Mouse (Mus musculus) lung, postnatal 25 days (tissue): Measurements from ENCODE around the gene Agpat2.
A peak's percentile ranks its signal among the peaks of the same experiment; 100 is the strongest.

Source experiments
- DNase-seq: peaks from one replicate; pipeline ENCODE4 v3.0.0; 2022; ENCODE audit warnings: low spot score

Gene Agpat2

DNA sequence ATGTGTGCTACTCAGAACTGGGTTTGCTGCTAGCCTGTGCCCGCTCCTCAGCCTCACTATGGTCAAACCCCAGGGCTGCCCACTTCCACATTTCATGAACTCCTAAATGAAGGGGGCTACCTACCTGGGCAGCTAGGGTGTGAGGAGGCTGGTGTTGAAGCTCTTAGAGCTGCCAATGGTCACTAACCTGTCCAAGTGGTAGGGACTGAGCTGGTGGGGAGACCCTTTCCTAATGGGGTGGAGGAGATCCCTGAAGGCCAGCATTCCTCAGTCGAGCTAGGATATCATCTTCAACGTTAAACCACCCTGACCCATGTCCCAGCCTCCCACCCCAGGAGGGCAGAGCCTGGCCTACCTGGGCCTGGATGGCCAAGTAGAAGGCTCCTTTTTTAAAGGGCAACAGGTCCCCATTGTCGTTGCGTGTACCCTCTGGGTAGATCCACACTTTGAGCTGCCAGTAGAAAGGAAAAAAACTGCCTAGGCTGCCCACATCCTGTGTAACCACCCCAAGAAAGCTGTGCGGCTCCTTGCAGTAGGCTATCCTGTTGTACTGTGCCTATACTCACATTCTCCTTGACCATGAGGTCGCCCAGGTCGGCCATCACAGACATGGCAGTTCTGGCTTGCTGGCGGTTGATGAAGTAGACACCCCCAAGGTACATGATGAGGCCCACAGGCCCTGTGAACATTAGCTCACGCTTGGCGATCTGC lies 8.3 kb downstream of the Agpat2 start:
- DNase-seq, result no peak

- no peak for DNase-seq
Observed at GRCm38 (mm10) chr2:26594934-26595724, 9.1 kb downstream of the Agpat2 start.

DNA sequence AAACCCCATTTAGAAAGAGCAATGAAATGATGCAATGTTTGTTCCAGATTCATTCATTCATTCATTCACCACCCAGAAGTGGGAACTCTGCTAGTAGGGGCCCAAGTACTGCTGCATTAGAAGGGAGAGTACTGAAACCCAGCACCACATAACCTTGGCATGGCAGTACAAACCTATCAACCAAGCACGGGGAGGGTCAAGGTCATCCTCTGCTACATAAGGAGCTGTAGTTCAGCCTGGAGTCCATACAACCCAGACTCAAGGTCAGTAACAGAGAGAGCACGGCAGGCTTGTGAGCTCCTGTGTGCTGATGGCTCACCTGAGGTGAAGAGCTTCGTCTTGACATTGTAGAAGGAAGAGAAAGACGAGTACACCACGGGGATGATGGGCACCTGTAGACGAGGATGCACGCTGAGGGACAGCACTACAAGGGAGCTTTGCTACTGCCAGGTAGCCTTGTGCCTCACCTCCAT lies 9.7 kb downstream of the Agpat2 start:
- DNase-seq, result no peak

DNA sequence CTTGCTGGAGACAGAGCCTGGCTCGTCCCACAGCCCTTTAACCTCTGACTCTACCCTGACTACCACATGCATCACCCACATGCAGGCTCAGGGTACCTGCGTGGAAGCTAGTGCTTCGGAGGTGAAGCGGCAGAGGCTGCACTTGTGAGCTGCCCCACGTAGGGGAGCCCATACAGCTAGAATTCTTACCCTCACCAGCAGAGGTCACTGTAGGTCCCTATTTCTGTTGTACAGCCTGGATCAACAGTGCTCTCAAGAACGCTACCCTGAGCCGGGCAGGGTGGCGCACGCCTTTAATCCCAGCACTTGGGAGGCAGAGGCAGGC lies 10.2 kb downstream of the Agpat2 start:
- DNase-seq, result peak; percentile 84

GRCm38 (mm10) chr2:26593211-26594021 lies 10.8 kb downstream of the Agpat2 start:
- no peak for DNase-seq

DNA sequence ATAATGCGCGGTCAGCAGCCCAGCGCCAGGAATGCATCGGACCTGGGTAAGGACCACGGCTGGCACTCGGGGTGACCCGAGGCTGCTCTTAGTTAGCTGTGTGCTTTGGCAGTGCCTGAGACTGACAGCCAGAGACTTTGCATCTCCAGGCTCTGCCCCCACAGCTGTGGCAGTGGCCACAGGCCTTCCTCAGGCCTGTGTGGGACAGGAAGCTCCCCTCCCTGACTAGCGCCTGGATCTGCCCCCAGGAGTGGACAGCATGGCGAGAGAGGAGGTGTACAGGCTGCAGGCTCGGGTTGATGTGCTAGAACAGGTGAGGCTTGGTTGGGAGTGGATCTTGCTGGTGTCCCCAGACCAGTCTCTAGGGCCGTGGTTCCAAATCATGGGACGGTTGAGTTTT lies 12.8 kb downstream of the Agpat2 start:
- no peak for DNase-seq

- no peak for DNase-seq
Observed at GRCm38 (mm10) chr2:26590962-26591361, 13.3 kb downstream of the Agpat2 start.

GRCm38 (mm10) chr2:26590282-26590681 lies 13.9 kb downstream of the Agpat2 start:
- no peak for DNase-seq

DNA sequence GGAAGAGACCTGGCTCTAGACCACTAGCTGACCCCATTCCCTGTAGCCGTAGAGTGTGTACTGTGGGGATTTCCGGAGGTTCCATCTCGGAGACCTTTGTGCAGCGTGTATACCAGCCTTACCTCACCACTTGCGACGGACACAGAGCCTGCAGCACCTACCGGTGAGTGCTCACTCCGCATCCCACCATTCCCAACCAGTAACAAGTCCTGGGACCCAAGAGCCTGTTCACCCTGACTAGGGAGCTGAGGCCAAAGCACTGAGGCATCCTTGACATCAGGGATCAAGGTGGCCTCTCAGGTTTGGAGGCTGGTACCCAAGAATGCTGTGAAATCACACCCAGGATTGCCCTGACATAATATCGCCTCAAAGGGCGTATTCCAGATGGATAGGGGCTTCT lies 14.9 kb downstream of the Agpat2 start:
- no peak for DNase-seq

DNA sequence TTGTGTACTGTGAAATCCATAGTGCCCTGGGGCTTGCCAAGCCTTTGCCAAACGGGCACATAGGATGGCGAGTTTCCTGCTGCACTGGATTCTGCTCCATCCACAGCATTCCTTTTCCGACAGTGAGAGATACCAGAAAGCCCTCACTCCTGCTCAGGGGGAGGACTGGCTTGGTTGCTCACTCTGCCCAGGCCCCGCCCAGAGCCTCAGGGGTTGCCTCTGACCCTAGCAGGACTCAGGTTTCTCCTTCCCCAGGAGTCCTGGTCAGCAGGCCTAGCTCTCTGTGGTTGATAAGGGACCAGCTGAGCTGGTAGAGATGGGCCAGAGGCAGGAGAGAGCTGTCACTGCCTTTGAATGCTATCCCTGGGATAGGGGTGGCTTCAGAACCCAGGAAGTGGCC lies 15.6 kb downstream of the Agpat2 start:
- DNase-seq, result no peak

DNA sequence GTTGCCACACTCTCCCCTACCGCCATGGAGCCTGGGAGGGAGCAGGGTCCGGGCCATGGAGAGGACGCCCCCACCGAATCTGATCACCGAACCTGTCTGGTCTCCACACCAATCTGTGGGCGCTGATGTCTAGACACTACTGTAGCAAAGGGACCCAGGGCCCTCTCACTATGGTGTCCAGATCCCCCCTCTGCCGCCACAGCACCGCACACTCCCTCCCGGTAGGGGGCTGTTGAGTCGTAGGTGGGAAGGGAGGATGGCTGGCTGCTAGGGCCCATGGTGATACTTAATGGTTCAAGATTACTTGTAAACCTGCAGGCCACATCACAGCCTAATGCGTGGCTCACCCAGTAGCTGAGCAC lies 17.2 kb downstream of the Agpat2 start:
- DNase-seq, result no peak

DNA sequence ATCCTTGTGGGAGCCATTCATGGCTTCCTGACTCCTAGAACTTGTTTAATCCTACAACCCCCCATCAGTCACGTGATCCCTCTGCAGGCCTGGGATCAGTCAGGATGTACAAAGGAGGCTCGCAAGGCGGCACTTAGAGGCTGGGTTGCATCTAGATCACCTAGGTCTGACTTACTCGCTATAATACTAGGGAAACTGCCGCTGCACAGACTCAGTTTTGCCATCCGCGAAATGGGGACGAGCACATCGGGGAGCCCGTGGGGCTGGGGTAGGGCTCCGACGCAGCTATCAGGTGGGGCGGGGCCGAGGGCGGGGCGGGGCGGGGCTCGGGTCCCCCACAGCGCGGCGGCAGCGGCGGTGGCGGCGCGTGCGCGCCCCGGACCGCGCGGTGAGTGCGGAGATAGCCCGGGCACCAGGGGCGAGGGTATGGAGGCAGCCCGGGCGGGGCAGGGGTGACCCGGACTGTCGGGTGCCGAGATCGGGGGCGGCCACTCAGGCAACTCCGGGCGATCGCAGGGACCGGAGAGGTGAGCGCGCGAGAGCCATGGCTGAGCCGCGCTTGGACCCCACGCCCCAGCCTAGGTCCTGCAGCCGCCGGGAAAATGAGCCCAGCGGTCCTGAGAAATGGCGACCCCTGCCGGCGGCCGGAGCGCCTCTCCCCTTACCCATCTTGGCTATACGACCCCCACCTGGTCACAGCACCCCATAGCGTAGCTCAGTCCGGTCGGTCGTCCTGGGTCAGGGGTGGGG lies 17.7 kb downstream of the Agpat2 start, which contains the start of gene Gm20532:
Gm20532 (plus strand) TSS at position 346 of the 750 bp plus-strand sequence.
- peak; percentile 53 for DNase-seq

DNA sequence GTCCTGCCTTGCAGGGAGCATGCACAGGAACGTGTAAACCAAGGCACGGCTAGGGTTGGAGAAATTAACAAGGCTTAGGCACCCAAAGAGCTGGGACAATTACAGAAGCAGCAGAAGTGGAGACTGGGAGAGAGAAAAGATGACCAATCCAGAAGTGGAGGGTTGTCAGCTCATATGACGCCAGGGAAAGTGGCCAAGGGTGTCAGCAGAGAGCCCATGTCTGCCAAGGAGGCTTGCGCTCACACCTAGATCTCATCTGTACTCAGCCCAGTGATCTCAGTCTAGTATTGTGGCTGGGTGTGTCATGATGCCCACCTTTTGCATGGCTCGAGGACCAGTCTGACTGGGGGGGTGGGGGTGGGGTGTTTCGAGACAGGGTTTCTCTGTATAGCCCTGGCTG lies 18.5 kb downstream of the Agpat2 start:
- no peak for DNase-seq

DNA sequence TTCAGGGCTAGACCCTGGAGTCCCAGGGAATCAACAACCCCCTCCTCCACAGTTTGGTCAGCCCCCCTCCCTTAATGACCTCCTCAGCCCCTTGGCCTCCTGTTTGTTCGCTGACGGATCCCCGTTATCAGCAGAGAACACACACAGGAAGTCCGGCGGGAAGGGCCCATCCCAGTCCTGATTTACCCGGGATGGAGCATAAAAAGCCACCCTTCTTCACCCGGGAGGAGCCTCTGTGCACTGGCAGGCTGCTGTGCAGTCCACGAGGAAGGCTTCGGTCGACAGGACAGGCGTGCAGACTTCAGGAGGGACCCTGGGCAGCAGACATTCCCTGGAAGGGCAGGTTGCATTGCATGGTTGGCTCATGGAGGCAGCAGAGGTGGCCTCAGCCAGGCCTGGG lies 20.6 kb downstream of the Agpat2 start:
- peak; percentile 90 for DNase-seq

- no peak for DNase-seq
Observed at GRCm38 (mm10) chr2:26582741-26583140, 21.5 kb downstream of the Agpat2 start.

DNA sequence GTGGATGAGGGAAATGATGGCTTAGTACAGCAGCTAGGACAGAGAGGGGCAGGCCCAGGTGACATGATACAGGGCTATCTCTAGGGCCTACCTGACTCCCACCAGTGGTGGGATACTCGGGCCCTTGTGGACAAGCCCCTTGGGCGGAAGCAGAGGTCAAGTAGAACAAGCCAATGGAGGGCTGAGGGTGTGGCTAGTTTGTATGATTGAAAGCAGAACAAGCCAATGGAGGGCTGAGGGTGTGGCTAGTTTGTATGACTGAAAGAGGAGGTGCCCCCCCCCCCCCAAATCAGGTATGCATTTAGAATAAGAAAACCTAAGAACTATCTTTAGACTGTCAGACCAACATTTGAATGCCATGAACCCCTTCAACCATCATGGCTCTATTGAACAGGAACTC lies 22.0 kb downstream of the Agpat2 start:
- DNase-seq, result no peak

- DNase-seq, result no peak
Observed at GRCm38 (mm10) chr2:26580751-26581150, 23.5 kb downstream of the Agpat2 start.

DNA sequence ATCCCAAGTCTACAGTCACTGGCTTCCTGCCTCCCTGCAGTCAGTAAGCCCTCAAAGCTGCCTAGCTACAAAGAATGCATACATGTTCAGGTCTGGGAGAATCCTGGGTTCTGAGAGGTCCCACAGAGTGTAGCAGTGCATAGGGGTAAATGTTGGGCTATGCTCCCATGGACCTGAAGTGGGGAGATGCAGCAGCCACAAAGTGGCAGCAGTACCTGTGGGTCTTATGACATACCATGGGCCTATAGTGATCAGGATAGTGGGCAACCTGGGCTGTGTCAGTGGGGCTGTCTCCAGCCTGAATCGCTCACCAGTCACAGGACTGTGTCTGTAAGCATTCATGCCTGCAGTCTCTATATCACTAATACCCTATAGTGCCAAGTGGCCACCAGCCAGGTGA lies 24.5 kb downstream of the Agpat2 start, which contains the start of gene Egfl7:
Egfl7 (plus strand) TSS at position 301 of the 400 bp plus-strand sequence.
- no peak for DNase-seq

- DNase-seq, result peak; percentile 86
Observed at GRCm38 (mm10) chr2:26578369-26578768, 25.8 kb downstream of the Agpat2 start.

DNA sequence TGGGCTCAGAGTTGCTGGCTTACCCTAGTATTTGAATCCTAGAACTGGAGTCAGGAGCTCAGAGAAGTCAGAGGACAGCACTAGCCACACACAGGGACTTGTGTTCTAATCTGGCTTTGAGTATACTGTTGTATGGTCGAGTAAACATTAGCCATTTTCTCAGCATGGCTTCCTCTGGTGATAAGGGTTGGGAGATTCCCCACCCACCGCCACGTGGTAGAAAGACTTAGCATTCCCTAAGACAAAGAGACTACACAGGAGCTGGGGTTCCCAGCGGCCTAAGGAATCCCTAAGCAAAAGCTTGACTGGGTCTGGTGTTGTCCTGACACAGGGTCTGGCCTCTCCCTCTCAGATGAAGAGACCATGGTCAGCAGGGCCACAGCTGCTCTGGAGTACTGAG lies 27.8 kb downstream of the Agpat2 start:
- no peak for DNase-seq

- peak; percentile 89 for DNase-seq
Observed at GRCm38 (mm10) chr2:26575865-26576264, 28.4 kb downstream of the Agpat2 start.

- no peak for DNase-seq
Observed at GRCm38 (mm10) chr2:26575378-26575777, 28.8 kb downstream of the Agpat2 start.
